Mouse (Mus musculus) megakaryocyte-erythroid progenitor cell, adult 5 weeks (primary cell): ENCODE measurements around the gene Daam1. TPM values are rescaled to one million over a fixed set of nuclear protein-coding genes. Genes with fewer than 3 reads are reported as not detected.

Source experiments
- polyA plus RNA-seq: library from polyadenylated mRNA; stranded (reverse); fragments of >175 nt; gene quantifications from 2 replicates; pipeline ENCODE4 v1.2.3, GENCODE M21; 2012

Daam1 gene
- polyA plus RNA-seq: 8.3 and 9.6 TPM in 2 replicates

GRCm38 (mm10) chr12:71830607-71831257 is at the start of gene Daam1:
Gene Daam1 (plus strand): TSS chr12:71831078.

Other genes with a start within 250 kb of the Daam1 start
- 0.14 TPM in 1 of 2 replicates, not detected in the other for gene Gpr135, start 240.0 kb downstream of the Daam1 start, polyA plus RNA-seq